ENCODE assay signal across 12 mouse cellular contexts in the genomic region with DNA sequence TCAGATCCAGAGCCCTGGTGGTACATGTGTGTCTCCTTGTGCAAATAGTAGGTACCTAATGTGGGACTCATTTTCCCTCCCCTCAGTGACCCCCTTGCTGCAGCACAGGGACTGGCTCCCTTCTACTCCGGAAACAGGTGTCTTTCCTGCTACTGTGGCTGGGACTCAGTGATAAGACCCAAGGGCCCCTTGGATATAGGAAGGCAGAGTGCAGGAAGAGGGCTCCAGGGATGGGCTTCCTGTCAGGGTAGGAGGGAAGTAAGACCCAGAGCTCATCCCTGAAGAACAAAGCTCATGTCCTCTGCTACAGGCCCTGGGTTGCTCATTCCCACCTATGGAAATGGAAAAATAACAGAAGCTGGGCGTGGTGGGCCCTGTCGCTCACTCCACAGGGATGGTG. TPM values are rescaled to one million over a fixed set of nuclear protein-coding genes. Genes with fewer than 3 reads are reported as not detected.
A peak's percentile ranks its signal among the peaks of the same experiment; 100 is the strongest.
DNase-seq lines count a peak whose midpoint lies in the region; ATAC-seq and TF ChIP-seq lines count a peak whose summit lies in the region.
"Had no signal": no experiment of that assay in that cellular context is flagged by ENCODE, and none has a peak within 500 bp of the region (broad histone marks: within the 10 kb centered on the region; RNA-seq: fewer than 3 reads in every experiment).

No protein-coding gene starts in this region.

- no peak for TF ChIP-seq CTCF in kidney, adult 2 months (conservative IDR thresholded peaks at IDR 0.05; ENCODE audit: insufficient read depth, insufficient read length, low read depth, low read length)
- TF ChIP-seq CTCF in hindbrain, postnatal 0 days (IDR thresholded peaks at IDR 0.05; ENCODE audit: low read depth): no peak

- intact Hi-C loops in left cerebral cortex, postnatal 4 days (cut with DNase I): no loop called here
- intact Hi-C loops in left cerebral cortex, postnatal 25 days (cut with DNase I): no loop called here

- H3K4me1 ChIP-seq in megakaryocyte, embryonic 14.5 days: peaks cover 98% of the 10 kb centered on the region
- H3K4me1 ChIP-seq in kidney, adult 2 months (ENCODE audit: control insufficient read depth, insufficient read depth, low read length): peaks cover 9% of the 10 kb centered on the region; the same call in 1 of the 2 replicates
- H3K4me1 ChIP-seq in liver, embryonic 15.5 days (replicated peaks): peaks cover 61% of the 10 kb centered on the region
- H3K4me1 ChIP-seq in hindbrain, postnatal 0 days (ENCODE audit: insufficient read depth, low read length): no peaks in the 10 kb centered on the region
- H3K4me1 ChIP-seq: forebrain, embryonic 12.5 days had no signal

- H3K27ac ChIP-seq in kidney, adult 2 months (ENCODE audit: insufficient read depth, low read depth, low read length): no peak overlapping the region
- 0 out of 2 replicates have a peak overlapping the region, but pooled peaks have one; percentile 34 for H3K27ac ChIP-seq in liver, embryonic 15.5 days (replicated peaks)
- no peak overlapping the region for H3K27ac ChIP-seq in hindbrain, postnatal 0 days
- H3K27ac ChIP-seq: forebrain, embryonic 12.5 days had no signal

- ATAC-seq in megakaryocyte, adult 5-6 weeks (ENCODE audit: poor library complexity, severe bottlenecking): no peak
- peak; percentile 34; the same call in 1 of the 2 replicates for ATAC-seq in liver, embryonic 15.5 days (ENCODE audit: insufficient read depth)
- ATAC-seq in hindbrain, postnatal 0 days: no peak
- ATAC-seq: CD4-positive, CD25-positive, alpha-beta regulatory T cell, adult 4 months had no signal

- H3K9me3 ChIP-seq in megakaryocyte, embryonic 14.5 days: no peaks in the 10 kb centered on the region
- H3K9me3 ChIP-seq in liver, embryonic 15.5 days (replicated peaks): no peaks in the 10 kb centered on the region
- H3K9me3 ChIP-seq in hindbrain, postnatal 0 days (ENCODE audit: low read length): no peaks in the 10 kb centered on the region
- H3K9me3 ChIP-seq: forebrain, embryonic 12.5 days had no signal

- H3K9ac ChIP-seq in liver, embryonic 15.5 days: no peak overlapping the region
- H3K9ac ChIP-seq in hindbrain, postnatal 0 days (replicated peaks; ENCODE audit: low read length): no peak overlapping the region
- H3K9ac ChIP-seq: forebrain, embryonic 12.5 days had no signal

- peaks cover 22% of the 10 kb centered on the region for H3K36me3 ChIP-seq in megakaryocyte, embryonic 14.5 days (replicated peaks; ENCODE audit: low read length)
- no peaks in the 10 kb centered on the region for H3K36me3 ChIP-seq in kidney, adult 2 months (ENCODE audit: control insufficient read depth, insufficient read depth, low read length)
- no peaks in the 10 kb centered on the region for H3K36me3 ChIP-seq in liver, embryonic 15.5 days (replicated peaks)
- no peaks in the 10 kb centered on the region for H3K36me3 ChIP-seq in hindbrain, postnatal 0 days (ENCODE audit: insufficient read depth, low read length)
- H3K36me3 ChIP-seq: forebrain, embryonic 12.5 days had no signal

- no peaks in the 10 kb centered on the region for H3K27me3 ChIP-seq in megakaryocyte, embryonic 14.5 days (replicated peaks)
- no peaks in the 10 kb centered on the region for H3K27me3 ChIP-seq in kidney, adult 2 months (replicated peaks; ENCODE audit: control insufficient read depth, insufficient read depth, low read length)
- H3K27me3 ChIP-seq in liver, embryonic 15.5 days: no peaks in the 10 kb centered on the region
- no peaks in the 10 kb centered on the region for H3K27me3 ChIP-seq in hindbrain, postnatal 0 days (ENCODE audit: insufficient read depth, low read length)
- H3K27me3 ChIP-seq: forebrain, embryonic 12.5 days had no signal

- DNase-seq in kidney, adult 2 months: peak; percentile 63
- no peak for DNase-seq in left cerebral cortex, postnatal 4 days
- DNase-seq in gastrocnemius, adult 18-20 months (ENCODE audit: low spot score): no peak
- DNase-seq in left cerebral cortex, postnatal 25 days (ENCODE audit: low spot score in 2 of 2): no peak
- no peak for DNase-seq in hindbrain, postnatal 0 days (ENCODE audit: low spot score)
- DNase-seq: cerebellum, postnatal 25 days had no signal

- no peak for TF ChIP-seq POLR2A in kidney, adult 2 months (IDR thresholded peaks at IDR 0.05; ENCODE audit: low read depth, low read length)

- WGBS in kidney, adult 2 months: 78% methylated on average over 3 of the region's 3 CpGs
- WGBS in liver, embryonic 15.5 days (ENCODE audit: insufficient replicate concordance): 42% methylated on average over 3 of the region's 3 CpGs
- 92% methylated on average over 3 of the region's 3 CpGs for WGBS in hindbrain, postnatal 0 days

- H3K4me2 ChIP-seq in liver, embryonic 15.5 days: no peak overlapping the region
- no peak overlapping the region for H3K4me2 ChIP-seq in hindbrain, postnatal 0 days (ENCODE audit: low read depth, low read length)
- H3K4me2 ChIP-seq: forebrain, embryonic 12.5 days had no signal

- peak overlapping the region; percentile 93 for H3K4me3 ChIP-seq in megakaryocyte, embryonic 14.5 days (replicated peaks)
- H3K4me3 ChIP-seq in kidney, adult 2 months (ENCODE audit: insufficient read depth, low read depth, low read length): no peak overlapping the region
- no peak overlapping the region for H3K4me3 ChIP-seq in liver, embryonic 15.5 days (replicated peaks)
- no peak overlapping the region for H3K4me3 ChIP-seq in hindbrain, postnatal 0 days (ENCODE audit: low read length)
- H3K4me3 ChIP-seq: forebrain, embryonic 12.5 days had no signal

RNA-seq across cellular contexts. Expression of a gene that starts 6.2 kb away (rescaled TPM):
- 192 and 246 TPM in 2 replicates for polyA plus RNA-seq in megakaryocyte, embryonic 14.5 days (2012; ENCODE audit: insufficient read depth, low replicate concordance)
- 1.6 and 3.5 TPM in 2 replicates for total RNA-seq in megakaryocyte, adult 5-6 weeks (2015)
- 2.9 and 8.0 TPM in 2 replicates for total RNA-seq in megakaryocyte, adult 5-6 weeks (2017)
- polyA plus RNA-seq in kidney, adult 2 months (2012; rRNA removed): 22.4 and 23.7 TPM in 2 replicates
- polyA plus RNA-seq in liver, embryonic 15.5 days (2015; fragmentation: Nextera tagmentation; extraction: Ambion mirVana): 4.9 and 5.9 TPM in 2 replicates
- 10 to 100 TPM; 20.0 to 22.3 TPM for total RNA-seq in left cerebral cortex, postnatal 4 days (2021)
- 1 to 10 TPM; 2.9 to 3.8 TPM for total RNA-seq in gastrocnemius, adult 18-20 months (2021)
- total RNA-seq in left cerebral cortex, postnatal 25 days (2021): 1 to 10 TPM; 6.5 to 9.2 TPM
- 40.3 and 42.3 TPM in 2 replicates for total RNA-seq in hindbrain, postnatal 0 days (2014; rRNA removed)
- 20.4 and 21.2 TPM in 2 replicates for polyA plus RNA-seq in hindbrain, postnatal 0 days (2015; fragmentation: Nextera tagmentation; extraction: Ambion mirVana)

RNA-seq across cellular contexts. Expression of a gene that starts 25.8 kb away (rescaled TPM):
- polyA plus RNA-seq in megakaryocyte, embryonic 14.5 days (2012; ENCODE audit: insufficient read depth, low replicate concordance): 29.5 and 36.4 TPM in 2 replicates
- 17.9 and 19.9 TPM in 2 replicates for total RNA-seq in megakaryocyte, adult 5-6 weeks (2015)
- total RNA-seq in megakaryocyte, adult 5-6 weeks (2017): 53.6 and 81.7 TPM in 2 replicates
- 38.8 and 42.0 TPM in 2 replicates for polyA plus RNA-seq in kidney, adult 2 months (2012; rRNA removed)
- 19.5 and 22.4 TPM in 2 replicates for polyA plus RNA-seq in liver, embryonic 15.5 days (2015; fragmentation: Nextera tagmentation; extraction: Ambion mirVana)
- 10 to 100 TPM; 65.7 to 69.9 TPM for total RNA-seq in left cerebral cortex, postnatal 4 days (2021)
- total RNA-seq in gastrocnemius, adult 18-20 months (2021): 10 to 100 TPM; 27.4 to 28.6 TPM
- total RNA-seq in left cerebral cortex, postnatal 25 days (2021): 10 to 100 TPM; 42.3 to 42.5 TPM
- total RNA-seq in hindbrain, postnatal 0 days (2014; rRNA removed): 36.4 and 53.8 TPM in 2 replicates
- 40.4 and 47.5 TPM in 2 replicates for polyA plus RNA-seq in hindbrain, postnatal 0 days (2015; fragmentation: Nextera tagmentation; extraction: Ambion mirVana)

RNA-seq across cellular contexts. Expression of a gene that starts 25.8 kb away (rescaled TPM):
- 335 and 566 TPM in 2 replicates for polyA plus RNA-seq in megakaryocyte, embryonic 14.5 days (2012; ENCODE audit: insufficient read depth, low replicate concordance)
- 163 and 178 TPM in 2 replicates for total RNA-seq in megakaryocyte, adult 5-6 weeks (2015)
- total RNA-seq in megakaryocyte, adult 5-6 weeks (2017): 89.1 and 96.1 TPM in 2 replicates
- polyA plus RNA-seq in kidney, adult 2 months (2012; rRNA removed): 277 and 300 TPM in 2 replicates
- polyA plus RNA-seq in liver, embryonic 15.5 days (2015; fragmentation: Nextera tagmentation; extraction: Ambion mirVana): 190 and 246 TPM in 2 replicates
- total RNA-seq in left cerebral cortex, postnatal 4 days (2021): 100 to 1,000 TPM; 110 to 113 TPM
- 100 to 1,000 TPM; 133 to 135 TPM for total RNA-seq in gastrocnemius, adult 18-20 months (2021)
- 100 to 1,000 TPM; 123 to 125 TPM for total RNA-seq in left cerebral cortex, postnatal 25 days (2021)
- total RNA-seq in hindbrain, postnatal 0 days (2014; rRNA removed): 126 and 159 TPM in 2 replicates
- 286 and 291 TPM in 2 replicates for polyA plus RNA-seq in hindbrain, postnatal 0 days (2015; fragmentation: Nextera tagmentation; extraction: Ambion mirVana)

RNA-seq across cellular contexts. Expression of a gene that starts 39.1 kb away (rescaled TPM):
- polyA plus RNA-seq in megakaryocyte, embryonic 14.5 days (2012; ENCODE audit: insufficient read depth, low replicate concordance): 0.55 and 1.8 TPM in 2 replicates
- not detected in 2 replicates for total RNA-seq in megakaryocyte, adult 5-6 weeks (2015)
- total RNA-seq in megakaryocyte, adult 5-6 weeks (2017): not detected in 2 replicates
- polyA plus RNA-seq in kidney, adult 2 months (2012; rRNA removed): 0.58 and 0.66 TPM in 2 replicates
- polyA plus RNA-seq in liver, embryonic 15.5 days (2015; fragmentation: Nextera tagmentation; extraction: Ambion mirVana): 0.13 and 0.25 TPM in 2 replicates
- total RNA-seq in left cerebral cortex, postnatal 4 days (2021): 10 to 100 TPM; 61.6 to 67.6 TPM
- total RNA-seq in gastrocnemius, adult 18-20 months (2021): 10 to 100 TPM; 13.4 to 15.9 TPM
- 100 to 1,000 TPM; 105 to 111 TPM for total RNA-seq in left cerebral cortex, postnatal 25 days (2021)
- total RNA-seq in hindbrain, postnatal 0 days (2014; rRNA removed): 92.5 and 101 TPM in 2 replicates
- 43.4 and 45.5 TPM in 2 replicates for polyA plus RNA-seq in hindbrain, postnatal 0 days (2015; fragmentation: Nextera tagmentation; extraction: Ambion mirVana)
- total RNA-seq: monocyte, adult 5-6 weeks had no signal
- polyA plus RNA-seq: CD4-positive, CD25-positive, alpha-beta regulatory T cell, adult 4 months had no signal

RNA-seq across cellular contexts. Expression of a gene that starts 42.2 kb away (rescaled TPM):
- 22.2 and 27.8 TPM in 2 replicates for polyA plus RNA-seq in megakaryocyte, embryonic 14.5 days (2012; ENCODE audit: insufficient read depth, low replicate concordance)
- total RNA-seq in megakaryocyte, adult 5-6 weeks (2015): 4.4 and 4.5 TPM in 2 replicates
- total RNA-seq in megakaryocyte, adult 5-6 weeks (2017): 2.6 and 5.6 TPM in 2 replicates
- polyA plus RNA-seq in kidney, adult 2 months (2012; rRNA removed): 14.2 and 14.4 TPM in 2 replicates
- polyA plus RNA-seq in liver, embryonic 15.5 days (2015; fragmentation: Nextera tagmentation; extraction: Ambion mirVana): 12.4 and 15.2 TPM in 2 replicates
- 100 to 1,000 TPM; 111 to 122 TPM for total RNA-seq in left cerebral cortex, postnatal 4 days (2021)
- total RNA-seq in gastrocnemius, adult 18-20 months (2021): 1 to 10 TPM; 6.9 to 7.9 TPM
- 10 to 100 TPM; 41.7 to 46.3 TPM for total RNA-seq in left cerebral cortex, postnatal 25 days (2021)
- total RNA-seq in hindbrain, postnatal 0 days (2014; rRNA removed): 108 TPM in 2 replicates
- polyA plus RNA-seq in hindbrain, postnatal 0 days (2015; fragmentation: Nextera tagmentation; extraction: Ambion mirVana): 96.4 and 102 TPM in 2 replicates
